Mouse (Mus musculus) C2C12 (cell line): ENCODE data around the gene 9530077C05Rik.

ENCODE experiments used
- CEBPB ChIP-seq: IDR thresholded peaks from one replicate; pipeline ENCODE4 v1.6.1; 2011; ENCODE audit warnings: low read depth, mild to moderate bottlenecking, control low read depth, moderate library complexity
- CTCF ChIP-seq: IDR thresholded peaks from one replicate; pipeline ENCODE4 v1.5.1; 2011; ENCODE audit not compliant: control insufficient read depth, insufficient read depth, insufficient read length
- MAX ChIP-seq: IDR thresholded peaks from one replicate; pipeline ENCODE4 v1.6.1; 2011; ENCODE audit warnings: mild to moderate bottlenecking, control low read depth
- USF1 ChIP-seq: IDR thresholded peaks from one replicate; pipeline ENCODE4 v1.6.1; 2011; ENCODE audit warnings: low read depth, mild to moderate bottlenecking, control low read depth, moderate library complexity

GRCm38 (mm10) chr9:22453501-22453924 is 42.2 kb downstream of the 9530077C05Rik start:
- TF ChIP-seq CTCF (no peak), USF1 (no peak), MAX (no peak), CEBPB (no peak)
